Mouse (Mus musculus) hindbrain, embryonic 11.5 days (tissue): ENCODE measurements at regions not wholly inside any gene's neighbourhood (a gene's known extent, or its start where the extent isn't known, plus 50 kb on each side); places are given as distances from the start of the nearest gene placed in this dataset.
A peak's percentile ranks its signal among the peaks of the same experiment; 100 is the strongest.

Source experiments
- ATAC-seq: fragments of 200-750 bp; cut with Nextera tagmentation; 2 replicates; pipeline ENCODE4 v1.8.0; 2017; ENCODE audit warnings: mild to moderate bottlenecking, moderate TSS enrichment, moderate library complexity; ENCODE audit not compliant: low FRiP score
- DNase-seq: peaks from one replicate; pipeline ENCODE4 v3.0.0-alpha.2; 2015; ENCODE audit warnings: low spot score
- H3K27ac ChIP-seq: fragments of 300-500 bp; sonication (generic); 2 replicates; pipeline ENCODE4 v1.5.1; 2014; ENCODE audit warnings: mild to moderate bottlenecking, low read depth, low read length
- H3K27me3 ChIP-seq: fragments of 300-500 bp; sonication (generic); 2 replicates; pipeline ENCODE4 v1.6.1; 2014; ENCODE audit warnings: mild to moderate bottlenecking, low read length, moderate library complexity, mixed read lengths; ENCODE audit not compliant: control insufficient read depth, insufficient read depth
- H3K36me3 ChIP-seq: fragments of 300-500 bp; sonication (generic); 2 replicates; pipeline ENCODE4 v1.6.1; 2014; ENCODE audit warnings: mild to moderate bottlenecking, low read length, moderate library complexity, mixed read lengths; ENCODE audit not compliant: control insufficient read depth, insufficient read depth
- H3K4me1 ChIP-seq: fragments of 300-500 bp; sonication (generic); replicated peaks from 2 replicates; pipeline ENCODE4 v1.6.1; 2014; ENCODE audit warnings: low read length, mixed read lengths; ENCODE audit not compliant: control insufficient read depth, insufficient read depth
- H3K4me2 ChIP-seq: fragments of 300-500 bp; sonication (generic); replicated peaks from 2 replicates; pipeline ENCODE4 v1.6.1; 2014; ENCODE audit warnings: mild to moderate bottlenecking, low read depth, low read length
- H3K4me3 ChIP-seq: fragments of 300-500 bp; sonication (generic); 2 replicates; pipeline ENCODE4 v1.5.1; 2014; ENCODE audit warnings: low read depth, low read length
- H3K9ac ChIP-seq: fragments of 300-500 bp; sonication (generic); 2 replicates; pipeline ENCODE4 v1.6.1; 2014; ENCODE audit warnings: low read depth, low read length
- H3K9me3 ChIP-seq: fragments of 300-500 bp; sonication (generic); 2 replicates; pipeline ENCODE4 v1.6.1; 2016; ENCODE audit warnings: low read length; ENCODE audit not compliant: control insufficient read depth
- WGBS: fragments of 180-500 bp; shearing (Covaris S2); extraction: QIAGEN DNeasy Blood & Tissue Kit; methylation state at CpG from one replicate; pipeline ENCODE4 v1.1.7; 2014; 5-methylcytosine and 5-hydroxymethylcytosine counted together

- DNase-seq (peak; percentile 21), ATAC-seq (no peak)
- Histone ChIP-seq H3K9me3 (no peaks in the 10 kb centered on the region), H3K9ac (no peak overlapping the region), H3K27ac (no peak overlapping the region), H3K4me1 (0 out of 2 replicates have a peak, but pooled peaks cover 2% of the 10 kb centered on the region), H3K27me3 (no peaks in the 10 kb centered on the region), H3K36me3 (no peaks in the 10 kb centered on the region), H3K4me3 (no peak overlapping the region), H3K4me2 (no peak overlapping the region)
- whole genome bisulfite sequencing = 21% methylated on average over 15 of the region's 15 CpGs
Measured at GRCm38 (mm10) chr2:92544364-92545151, 54.9 kb upstream of the Chst1 start.

- no peak overlapping the region for H3K9ac ChIP-seq
- no peaks in the 10 kb centered on the region for H3K9me3 ChIP-seq
- 52% methylated on average over 5 of the region's 5 CpGs for WGBS
- H3K27me3 ChIP-seq = no peaks in the 10 kb centered on the region
- H3K36me3 ChIP-seq = no peaks in the 10 kb centered on the region
- H3K4me2 ChIP-seq = no peak overlapping the region
- H3K27ac ChIP-seq = no peak overlapping the region
- 0 out of 2 replicates have a peak, but pooled peaks cover 2% of the 10 kb centered on the region for H3K4me1 ChIP-seq
- no peak for ATAC-seq
- no peak for DNase-seq
- no peak overlapping the region for H3K4me3 ChIP-seq
Measured at GRCm38 (mm10) chr2:92540841-92541240, 58.7 kb upstream of the Chst1 start.

GRCm38 (mm10) chr2:92531996-92532395 lies 67.5 kb upstream of the Chst1 start:
- H3K4me1 ChIP-seq = no peaks in the 10 kb centered on the region; the same call in 1 of the 2 replicates
- H3K4me3 ChIP-seq = no peak overlapping the region
- no peak overlapping the region for H3K9ac ChIP-seq
- H3K36me3 ChIP-seq = no peaks in the 10 kb centered on the region
- DNase-seq (no peak), ATAC-seq (no peak)
- 88% methylated on average over 5 of the region's 5 CpGs for WGBS
- H3K27me3 ChIP-seq = no peaks in the 10 kb centered on the region
- no peak overlapping the region for H3K4me2 ChIP-seq
- no peak overlapping the region for H3K27ac ChIP-seq
- no peaks in the 10 kb centered on the region for H3K9me3 ChIP-seq

GRCm38 (mm10) chr2:92530677-92531076 lies 68.8 kb upstream of the Chst1 start:
- WGBS = 37% methylated on average over 4 of the region's 4 CpGs
- no peaks in the 10 kb centered on the region for H3K9me3 ChIP-seq
- no peak overlapping the region for H3K4me3 ChIP-seq
- H3K36me3 ChIP-seq = no peaks in the 10 kb centered on the region
- no peak overlapping the region for H3K4me2 ChIP-seq
- DNase-seq = peak; percentile 34
- H3K9ac ChIP-seq = no peak overlapping the region
- H3K4me1 ChIP-seq = no peaks in the 10 kb centered on the region; the same call in 1 of the 2 replicates
- H3K27ac ChIP-seq = 0 out of 2 replicates have a peak overlapping the region, but pooled peaks have one; percentile 13
- no peaks in the 10 kb centered on the region for H3K27me3 ChIP-seq
- peak; percentile 38; the same call in 1 of the 2 replicates for ATAC-seq

- Histone ChIP-seq H3K9ac (peak overlapping the region; percentile 75), H3K4me3 (peak overlapping the region; percentile 38), H3K36me3 (no peaks in the 10 kb centered on the region), H3K9me3 (no peaks in the 10 kb centered on the region), H3K4me2 (peak overlapping the region; percentile 72), H3K27ac (no peak overlapping the region), H3K4me1 (no peaks in the 10 kb centered on the region; the same call in 1 of the 2 replicates), H3K27me3 (no peaks in the 10 kb centered on the region)
- ATAC-seq = 0 out of 2 replicates have a peak, but pooled peaks have one; percentile 41
- no peak for DNase-seq
- 54% methylated on average over 14 of the region's 14 CpGs for WGBS
Measured at GRCm38 (mm10) chr2:92529670-92530322, 69.5 kb upstream of the Slc35c1 start.

- ATAC-seq (peak; percentile 94), DNase-seq (peak; percentile 81)
- 8% methylated on average over 24 of the region's 24 CpGs for WGBS
- H3K4me3 ChIP-seq = peak overlapping the region; percentile 38
- H3K9ac ChIP-seq = peak overlapping the region; percentile 75
- H3K4me2 ChIP-seq = peak overlapping the region; percentile 72
- no peaks in the 10 kb centered on the region; the same call in 1 of the 2 replicates for H3K4me1 ChIP-seq
- no peaks in the 10 kb centered on the region for H3K27me3 ChIP-seq
- H3K27ac ChIP-seq = 0 out of 2 replicates have a peak overlapping the region, but pooled peaks have one; percentile 31
- H3K36me3 ChIP-seq = no peaks in the 10 kb centered on the region
- H3K9me3 ChIP-seq = no peaks in the 10 kb centered on the region
Measured at GRCm38 (mm10) chr2:92529071-92529641, 68.8 kb upstream of the Slc35c1 start.

GRCm38 (mm10) chr2:92528119-92528830 lies 67.9 kb upstream of the Slc35c1 start:
- H3K4me3 ChIP-seq = no peak overlapping the region
- H3K36me3 ChIP-seq = no peaks in the 10 kb centered on the region
- ATAC-seq (no peak), DNase-seq (no peak)
- H3K9ac ChIP-seq = no peak overlapping the region
- no peaks in the 10 kb centered on the region for H3K9me3 ChIP-seq
- H3K4me1 ChIP-seq = no peaks in the 10 kb centered on the region; the same call in 1 of the 2 replicates
- 88% methylated on average over 6 of the region's 6 CpGs for WGBS
- no peak overlapping the region for H3K4me2 ChIP-seq
- no peaks in the 10 kb centered on the region for H3K27me3 ChIP-seq
- H3K27ac ChIP-seq = no peak overlapping the region

- no peaks in the 10 kb centered on the region; the same call in 1 of the 2 replicates for H3K4me1 ChIP-seq
- DNase-seq (no peak), ATAC-seq (no peak)
- no peaks in the 10 kb centered on the region for H3K9me3 ChIP-seq
- no peak overlapping the region for H3K4me3 ChIP-seq
- no peak overlapping the region for H3K9ac ChIP-seq
- no peaks in the 10 kb centered on the region for H3K36me3 ChIP-seq
- WGBS = 66% methylated on average over 5 of the region's 5 CpGs
- no peak overlapping the region for H3K4me2 ChIP-seq
- peak overlapping the region; percentile 37; the same call in 1 of the 2 replicates for H3K27ac ChIP-seq
- H3K27me3 ChIP-seq = no peaks in the 10 kb centered on the region
Measured at GRCm38 (mm10) chr2:92526676-92527395, 66.5 kb upstream of the Slc35c1 start.
